Mouse (Mus musculus): Measurements from ENCODE around the gene Efcab6. TPM values are rescaled to one million over a fixed set of nuclear protein-coding genes. Genes with fewer than 3 reads are reported as not detected.

Gene Efcab6
- polyA plus RNA-seq, 2 experiments = 0.25 to 0.52 TPM

GRCm38 (mm10) chr15:83897286-83897685, 167.9 kb downstream of the Efcab6 start:
- Histone ChIP-seq H3K4me1 (ENCODE audit: control insufficient read depth, insufficient read depth, low read length) (no peaks in the 10 kb centered on the region), H3K27ac (replicated peaks; ENCODE audit: low read depth, low read length) (no peak overlapping the region), H3K4me2 (replicated peaks; ENCODE audit: low read depth, low read length, severe bottlenecking) (no peak overlapping the region), H3K27me3 (ENCODE audit: control insufficient read depth, insufficient read depth, low read length) (no peaks in the 10 kb centered on the region), H3K9ac (ENCODE audit: low read depth, low read length, severe bottlenecking) (no peak overlapping the region), H3K36me3 (ENCODE audit: control insufficient read depth, insufficient read depth, low read length) (no peaks in the 10 kb centered on the region), H3K9me3 (ENCODE audit: control insufficient read depth, low read length) (no peaks in the 10 kb centered on the region), H3K4me3 (replicated peaks; ENCODE audit: low read length) (no peak overlapping the region)
- TF ChIP-seq POLR2A (IDR thresholded peaks at IDR 0.05; ENCODE audit: borderline replicate concordance, extremely low read depth, insufficient read depth, insufficient read length) = no peak
- 69% methylated on average over 9 of the region's 9 CpGs for WGBS
- ATAC-seq (ENCODE audit: low FRiP score, low read depth) = no peak
- no peak for DNase-seq (ENCODE audit: low spot score)

DNA sequence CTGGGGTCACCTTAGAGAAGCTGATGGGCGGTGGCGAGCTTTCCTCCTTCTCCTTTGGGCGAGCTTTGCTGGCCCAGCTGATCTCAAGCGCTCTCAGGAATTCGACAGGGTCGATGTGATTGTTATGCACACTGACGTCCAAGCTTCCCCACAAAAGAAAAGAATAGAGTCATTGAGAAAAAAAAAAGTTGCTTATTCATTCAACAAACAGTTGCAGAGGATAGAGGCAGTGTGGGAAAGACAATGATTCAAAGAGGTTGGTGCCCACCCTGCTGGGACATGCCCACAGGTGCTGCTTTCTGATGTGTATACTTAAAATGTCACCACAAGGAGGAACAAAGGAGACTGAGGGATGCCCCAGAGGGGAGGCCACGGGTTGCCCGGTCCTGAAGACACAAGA, 169.2 kb downstream of the Efcab6 start:
- no peak for TF ChIP-seq POLR2A (IDR thresholded peaks at IDR 0.05; ENCODE audit: borderline replicate concordance, extremely low read depth, insufficient read depth, insufficient read length)
- no peaks in the 10 kb centered on the region for H3K4me1 ChIP-seq (ENCODE audit: control insufficient read depth, insufficient read depth, low read length)
- no peak overlapping the region for H3K4me3 ChIP-seq (replicated peaks; ENCODE audit: low read length)
- no peak overlapping the region for H3K9ac ChIP-seq (ENCODE audit: low read depth, low read length, severe bottlenecking)
- 49% methylated on average over 9 of the region's 9 CpGs for WGBS
- H3K36me3 ChIP-seq (ENCODE audit: control insufficient read depth, insufficient read depth, low read length) = no peaks in the 10 kb centered on the region
- H3K27ac ChIP-seq (replicated peaks; ENCODE audit: low read depth, low read length) = no peak overlapping the region
- ATAC-seq (ENCODE audit: low FRiP score, low read depth) (no peak), DNase-seq (ENCODE audit: low spot score) (no peak)
- no peaks in the 10 kb centered on the region for H3K9me3 ChIP-seq (ENCODE audit: control insufficient read depth, low read length)
- no peak overlapping the region for H3K4me2 ChIP-seq (replicated peaks; ENCODE audit: low read depth, low read length, severe bottlenecking)
- H3K27me3 ChIP-seq (ENCODE audit: control insufficient read depth, insufficient read depth, low read length) = no peaks in the 10 kb centered on the region

GRCm38 (mm10) chr15:83894261-83894660, 170.9 kb downstream of the Efcab6 start:
- Histone ChIP-seq H3K4me1 (ENCODE audit: control insufficient read depth, insufficient read depth, low read length) (no peaks in the 10 kb centered on the region), H3K27ac (replicated peaks; ENCODE audit: low read depth, low read length) (no peak overlapping the region), H3K9ac (ENCODE audit: low read depth, low read length, severe bottlenecking) (no peak overlapping the region), H3K4me2 (replicated peaks; ENCODE audit: low read depth, low read length, severe bottlenecking) (no peak overlapping the region), H3K27me3 (ENCODE audit: control insufficient read depth, insufficient read depth, low read length) (no peaks in the 10 kb centered on the region), H3K9me3 (ENCODE audit: control insufficient read depth, low read length) (no peaks in the 10 kb centered on the region), H3K4me3 (replicated peaks; ENCODE audit: low read length) (no peak overlapping the region), H3K36me3 (ENCODE audit: control insufficient read depth, insufficient read depth, low read length) (no peaks in the 10 kb centered on the region)
- ATAC-seq (ENCODE audit: low FRiP score, low read depth) (no peak), DNase-seq (ENCODE audit: low spot score) (no peak)
- WGBS = 74% methylated on average over 7 of the region's 7 CpGs
- no peak for TF ChIP-seq POLR2A (IDR thresholded peaks at IDR 0.05; ENCODE audit: borderline replicate concordance, extremely low read depth, insufficient read depth, insufficient read length)

DNA sequence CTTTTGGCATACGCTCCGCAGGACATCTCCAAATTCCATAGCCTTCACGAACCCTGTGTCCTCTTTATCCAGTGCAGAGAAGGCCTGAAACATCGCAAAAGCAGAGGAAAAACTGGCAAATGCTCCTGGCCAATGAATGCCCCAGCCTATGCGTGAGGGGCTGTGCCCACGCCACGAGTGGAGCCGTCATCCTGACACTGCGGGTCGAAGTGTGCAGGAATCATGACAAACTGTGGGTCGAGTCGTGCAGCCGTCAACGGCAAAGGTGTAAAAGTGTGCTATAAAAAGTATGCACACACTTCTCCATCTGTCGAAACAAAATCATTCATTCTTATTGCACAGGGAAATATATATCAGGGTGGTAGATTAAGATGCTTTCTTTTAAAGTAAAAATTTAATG, 172.3 kb downstream of the Efcab6 start:
- H3K9me3 ChIP-seq (ENCODE audit: control insufficient read depth, low read length) = no peaks in the 10 kb centered on the region
- H3K9ac ChIP-seq (ENCODE audit: low read depth, low read length, severe bottlenecking) = no peak overlapping the region
- H3K4me3 ChIP-seq (replicated peaks; ENCODE audit: low read length) = no peak overlapping the region
- no peak overlapping the region for H3K4me2 ChIP-seq (replicated peaks; ENCODE audit: low read depth, low read length, severe bottlenecking)
- no peak for ATAC-seq (ENCODE audit: low FRiP score, low read depth)
- TF ChIP-seq POLR2A (IDR thresholded peaks at IDR 0.05; ENCODE audit: borderline replicate concordance, extremely low read depth, insufficient read depth, insufficient read length) = no peak
- no peaks in the 10 kb centered on the region for H3K4me1 ChIP-seq (ENCODE audit: control insufficient read depth, insufficient read depth, low read length)
- 80% methylated on average over 15 of the region's 15 CpGs for WGBS
- H3K27me3 ChIP-seq (ENCODE audit: control insufficient read depth, insufficient read depth, low read length) = no peaks in the 10 kb centered on the region
- DNase-seq (ENCODE audit: low spot score) = no peak
- no peaks in the 10 kb centered on the region for H3K36me3 ChIP-seq (ENCODE audit: control insufficient read depth, insufficient read depth, low read length)
- no peak overlapping the region for H3K27ac ChIP-seq (replicated peaks; ENCODE audit: low read depth, low read length)

DNA sequence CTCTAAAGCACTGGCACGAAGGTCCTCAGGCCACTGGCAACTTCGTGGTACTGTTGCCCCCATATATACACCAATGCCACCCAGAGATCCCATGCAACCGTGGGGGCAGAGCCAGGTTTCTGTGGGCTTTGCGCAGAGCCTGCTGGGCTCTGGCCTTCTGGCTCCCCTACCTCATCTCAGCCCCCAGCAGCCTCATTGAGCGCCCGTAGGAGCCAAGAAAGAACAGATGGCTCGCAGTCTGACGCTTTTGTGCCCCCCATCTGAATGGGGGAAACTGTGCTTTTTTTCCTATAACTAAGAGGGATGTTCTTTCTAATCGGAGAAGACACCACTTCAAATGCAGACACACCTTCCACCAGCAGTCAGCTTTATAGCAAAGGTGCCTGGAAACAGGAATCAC, 180.9 kb downstream of the Efcab6 start:
- no peak overlapping the region for H3K4me2 ChIP-seq (replicated peaks; ENCODE audit: low read depth, low read length, severe bottlenecking)
- no peaks in the 10 kb centered on the region for H3K27me3 ChIP-seq (ENCODE audit: control insufficient read depth, insufficient read depth, low read length)
- H3K4me1 ChIP-seq (ENCODE audit: control insufficient read depth, insufficient read depth, low read length) = no peaks in the 10 kb centered on the region
- no peak overlapping the region for H3K4me3 ChIP-seq (replicated peaks; ENCODE audit: low read length)
- no peaks in the 10 kb centered on the region for H3K9me3 ChIP-seq (ENCODE audit: control insufficient read depth, low read length)
- H3K9ac ChIP-seq (ENCODE audit: low read depth, low read length, severe bottlenecking) = no peak overlapping the region
- DNase-seq (ENCODE audit: low spot score) = no peak
- H3K36me3 ChIP-seq (ENCODE audit: control insufficient read depth, insufficient read depth, low read length) = no peaks in the 10 kb centered on the region
- H3K27ac ChIP-seq (replicated peaks; ENCODE audit: low read depth, low read length) = no peak overlapping the region
- no peak for ATAC-seq (ENCODE audit: low FRiP score, low read depth)
- no peak for TF ChIP-seq POLR2A (IDR thresholded peaks at IDR 0.05; ENCODE audit: borderline replicate concordance, extremely low read depth, insufficient read depth, insufficient read length)
- WGBS = 90% methylated on average over 9 of the region's 9 CpGs

DNA sequence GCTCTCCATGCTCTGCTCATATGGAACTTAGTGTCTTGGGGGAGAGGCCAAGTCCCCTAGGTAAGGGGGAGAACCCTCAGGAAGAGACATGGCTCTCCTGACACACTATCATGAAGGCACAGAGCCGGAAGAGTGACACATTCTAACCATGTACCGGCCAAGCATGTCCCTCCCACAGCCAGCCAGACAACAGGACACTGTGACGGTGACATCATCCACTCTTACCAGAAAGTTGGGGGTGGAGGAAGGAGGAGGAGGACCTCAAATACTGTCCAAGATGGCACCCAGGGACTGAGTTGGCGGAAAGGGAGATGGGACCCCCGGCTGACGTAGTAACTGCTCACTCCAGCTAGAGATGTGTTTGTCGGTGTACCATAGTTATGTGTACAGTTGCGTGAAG, 181.4 kb downstream of the Efcab6 start:
- no peak for TF ChIP-seq POLR2A (IDR thresholded peaks at IDR 0.05; ENCODE audit: borderline replicate concordance, extremely low read depth, insufficient read depth, insufficient read length)
- no peak overlapping the region for H3K4me2 ChIP-seq (replicated peaks; ENCODE audit: low read depth, low read length, severe bottlenecking)
- H3K4me1 ChIP-seq (ENCODE audit: control insufficient read depth, insufficient read depth, low read length) = no peaks in the 10 kb centered on the region
- DNase-seq (ENCODE audit: low spot score) (no peak), ATAC-seq (ENCODE audit: low FRiP score, low read depth) (no peak)
- WGBS = 89% methylated on average over 8 of the region's 8 CpGs
- H3K27ac ChIP-seq (replicated peaks; ENCODE audit: low read depth, low read length) = no peak overlapping the region
- no peaks in the 10 kb centered on the region for H3K36me3 ChIP-seq (ENCODE audit: control insufficient read depth, insufficient read depth, low read length)
- no peak overlapping the region for H3K9ac ChIP-seq (ENCODE audit: low read depth, low read length, severe bottlenecking)
- no peaks in the 10 kb centered on the region for H3K27me3 ChIP-seq (ENCODE audit: control insufficient read depth, insufficient read depth, low read length)
- no peak overlapping the region for H3K4me3 ChIP-seq (replicated peaks; ENCODE audit: low read length)
- H3K9me3 ChIP-seq (ENCODE audit: control insufficient read depth, low read length) = no peaks in the 10 kb centered on the region

Data from limb, embryonic 14.5 days (tissue).